Comparison of ENCODE assay signal across 18 mouse cellular contexts in genomic region chr13:13862941-13863340, GRCm38 (mm10).
DNase-seq lines count a peak whose midpoint lies in the region; ATAC-seq and TF ChIP-seq lines count a peak whose summit lies in the region.
"Had no signal": no experiment of that assay in that cellular context is flagged by ENCODE, and none has a peak within 500 bp of the region (broad histone marks: within the 10 kb centered on the region; RNA-seq: fewer than 3 reads in every experiment).

No protein-coding gene starts in this region.

- DNase-seq in intestine, embryonic 14.5 days (ENCODE audit: low spot score): no peak
- DNase-seq in stomach, postnatal 0 days (ENCODE audit: low spot score): peak; percentile 39
- no peak for DNase-seq in retina, postnatal 1 day
- DNase-seq: gastrocnemius, postnatal 14 days; heart, postnatal 4 days; layer of hippocampus, postnatal 36 days; lung, adult 2 months; right cerebral cortex, postnatal 14 days had no signal

- H3K4me1 ChIP-seq in intestine, embryonic 14.5 days (replicated peaks; ENCODE audit: control insufficient read depth, insufficient read depth, low read length): no peaks in the 10 kb centered on the region
- no peaks in the 10 kb centered on the region for H3K4me1 ChIP-seq in intestine, postnatal 0 days (replicated peaks; ENCODE audit: control insufficient read depth, insufficient read depth, low read length)
- no peaks in the 10 kb centered on the region for H3K4me1 ChIP-seq in kidney, embryonic 15.5 days
- H3K4me1 ChIP-seq in liver, embryonic 12.5 days: no peaks in the 10 kb centered on the region
- H3K4me1 ChIP-seq in stomach, postnatal 0 days (replicated peaks; ENCODE audit: control insufficient read depth, insufficient read depth): no peaks in the 10 kb centered on the region
- no peaks in the 10 kb centered on the region for H3K4me1 ChIP-seq in midbrain, embryonic 15.5 days
- H3K4me1 ChIP-seq in hindbrain, embryonic 12.5 days: no peaks in the 10 kb centered on the region
- H3K4me1 ChIP-seq: heart, embryonic 12.5 days had no signal

- TF ChIP-seq EP300 in stomach, postnatal 0 days (optimal IDR thresholded peaks at IDR 0.05): no peak

- ATAC-seq in intestine, embryonic 14.5 days (replicated peaks; ENCODE audit: low FRiP score, low TSS enrichment, low read depth): 0 out of 2 replicates have a peak, but pooled peaks have one; percentile 16
- no peak for ATAC-seq in intestine, postnatal 0 days
- ATAC-seq in kidney, embryonic 15.5 days (replicated peaks; ENCODE audit: low FRiP score): peak; percentile 65; the same call in 1 of the 2 replicates
- ATAC-seq in liver, embryonic 12.5 days: 0 out of 2 replicates have a peak, but pooled peaks have one; percentile 13
- peak; percentile 38; the same call in 1 of the 2 replicates for ATAC-seq in stomach, postnatal 0 days (ENCODE audit: low FRiP score, low TSS enrichment)
- no peak for ATAC-seq in midbrain, embryonic 15.5 days (replicated peaks)
- ATAC-seq in hindbrain, embryonic 12.5 days (ENCODE audit: low FRiP score): no peak
- ATAC-seq: inflammation-experienced regulatory T-cells, adult 6 months; midbrain, embryonic 16.5 days; Patski had no signal

- no peaks in the 10 kb centered on the region for H3K27me3 ChIP-seq in intestine, embryonic 14.5 days (replicated peaks; ENCODE audit: control insufficient read depth, insufficient read depth, low read length)
- H3K27me3 ChIP-seq in intestine, postnatal 0 days (replicated peaks; ENCODE audit: control insufficient read depth, insufficient read depth, low read length): no peaks in the 10 kb centered on the region
- no peaks in the 10 kb centered on the region for H3K27me3 ChIP-seq in kidney, embryonic 15.5 days
- H3K27me3 ChIP-seq in liver, embryonic 12.5 days (replicated peaks): no peaks in the 10 kb centered on the region
- H3K27me3 ChIP-seq in stomach, postnatal 0 days (ENCODE audit: control insufficient read depth, insufficient read depth, low read length): no peaks in the 10 kb centered on the region
- no peaks in the 10 kb centered on the region for H3K27me3 ChIP-seq in midbrain, embryonic 15.5 days (replicated peaks)
- no peaks in the 10 kb centered on the region for H3K27me3 ChIP-seq in hindbrain, embryonic 12.5 days
- H3K27me3 ChIP-seq: heart, embryonic 12.5 days had no signal

- H3K36me3 ChIP-seq in intestine, embryonic 14.5 days (ENCODE audit: control insufficient read depth, insufficient read depth, low read length): no peaks in the 10 kb centered on the region
- no peaks in the 10 kb centered on the region for H3K36me3 ChIP-seq in intestine, postnatal 0 days (ENCODE audit: control insufficient read depth, insufficient read depth)
- no peaks in the 10 kb centered on the region for H3K36me3 ChIP-seq in kidney, embryonic 15.5 days
- no peaks in the 10 kb centered on the region for H3K36me3 ChIP-seq in liver, embryonic 12.5 days
- H3K36me3 ChIP-seq in stomach, postnatal 0 days (ENCODE audit: control insufficient read depth, insufficient read depth, low read length): no peaks in the 10 kb centered on the region
- H3K36me3 ChIP-seq in midbrain, embryonic 15.5 days (replicated peaks): no peaks in the 10 kb centered on the region
- H3K36me3 ChIP-seq in hindbrain, embryonic 12.5 days: no peaks in the 10 kb centered on the region
- H3K36me3 ChIP-seq: heart, embryonic 12.5 days had no signal

- H3K27ac ChIP-seq in intestine, embryonic 14.5 days (ENCODE audit: low read depth): no peak overlapping the region
- no peak overlapping the region for H3K27ac ChIP-seq in intestine, postnatal 0 days (ENCODE audit: low read depth, low read length)
- H3K27ac ChIP-seq in kidney, embryonic 15.5 days: no peak overlapping the region
- H3K27ac ChIP-seq in liver, embryonic 12.5 days: no peak overlapping the region
- no peak overlapping the region for H3K27ac ChIP-seq in stomach, postnatal 0 days (replicated peaks)
- no peak overlapping the region for H3K27ac ChIP-seq in midbrain, embryonic 15.5 days
- no peak overlapping the region for H3K27ac ChIP-seq in hindbrain, embryonic 12.5 days

- no peak for TF ChIP-seq CTCF in intestine, postnatal 0 days (IDR thresholded peaks at IDR 0.05; ENCODE audit: low read depth)
- no peak for TF ChIP-seq CTCF in stomach, postnatal 0 days (IDR thresholded peaks at IDR 0.05; ENCODE audit: low read depth)

- H3K9ac ChIP-seq in intestine, embryonic 14.5 days (ENCODE audit: low read length): no peak overlapping the region
- H3K9ac ChIP-seq in intestine, postnatal 0 days (ENCODE audit: low read depth, low read length): no peak overlapping the region
- H3K9ac ChIP-seq in kidney, embryonic 15.5 days: no peak overlapping the region
- H3K9ac ChIP-seq in liver, embryonic 12.5 days: no peak overlapping the region
- H3K9ac ChIP-seq in stomach, postnatal 0 days (ENCODE audit: low read length): no peak overlapping the region
- H3K9ac ChIP-seq in midbrain, embryonic 15.5 days: no peak overlapping the region
- no peak overlapping the region for H3K9ac ChIP-seq in hindbrain, embryonic 12.5 days
- H3K9ac ChIP-seq: heart, embryonic 12.5 days had no signal

- no peaks in the 10 kb centered on the region for H3K9me3 ChIP-seq in intestine, embryonic 14.5 days (ENCODE audit: control insufficient read depth, low read length)
- H3K9me3 ChIP-seq in intestine, postnatal 0 days (ENCODE audit: control insufficient read depth): no peaks in the 10 kb centered on the region
- no peaks in the 10 kb centered on the region for H3K9me3 ChIP-seq in kidney, embryonic 15.5 days (replicated peaks)
- H3K9me3 ChIP-seq in liver, embryonic 12.5 days (replicated peaks): no peaks in the 10 kb centered on the region
- no peaks in the 10 kb centered on the region for H3K9me3 ChIP-seq in stomach, postnatal 0 days (ENCODE audit: control insufficient read depth, low read length)
- no peaks in the 10 kb centered on the region for H3K9me3 ChIP-seq in midbrain, embryonic 15.5 days
- no peaks in the 10 kb centered on the region for H3K9me3 ChIP-seq in hindbrain, embryonic 12.5 days (replicated peaks)
- H3K9me3 ChIP-seq: heart, embryonic 12.5 days had no signal

- no peak overlapping the region for H3K4me2 ChIP-seq in intestine, embryonic 14.5 days (ENCODE audit: low read length)
- no peak overlapping the region for H3K4me2 ChIP-seq in intestine, postnatal 0 days (replicated peaks; ENCODE audit: low read depth)
- H3K4me2 ChIP-seq in kidney, embryonic 15.5 days: no peak overlapping the region
- H3K4me2 ChIP-seq in liver, embryonic 12.5 days: no peak overlapping the region
- H3K4me2 ChIP-seq in stomach, postnatal 0 days (replicated peaks; ENCODE audit: low read depth): no peak overlapping the region
- H3K4me2 ChIP-seq in midbrain, embryonic 15.5 days: no peak overlapping the region
- no peak overlapping the region for H3K4me2 ChIP-seq in hindbrain, embryonic 12.5 days (replicated peaks)
- H3K4me2 ChIP-seq: heart, embryonic 12.5 days had no signal

- H3K4me3 ChIP-seq in intestine, embryonic 14.5 days (ENCODE audit: low read depth, low read length): no peak overlapping the region
- no peak overlapping the region for H3K4me3 ChIP-seq in intestine, postnatal 0 days (ENCODE audit: low read depth, low read length)
- H3K4me3 ChIP-seq in kidney, embryonic 15.5 days (replicated peaks): no peak overlapping the region
- no peak overlapping the region for H3K4me3 ChIP-seq in liver, embryonic 12.5 days
- H3K4me3 ChIP-seq in stomach, postnatal 0 days (ENCODE audit: low read depth, low read length): no peak overlapping the region
- H3K4me3 ChIP-seq in midbrain, embryonic 15.5 days: no peak overlapping the region
- H3K4me3 ChIP-seq in hindbrain, embryonic 12.5 days: no peak overlapping the region
- H3K4me3 ChIP-seq: erythroblast, embryonic 14.5 days; heart, embryonic 12.5 days had no signal

- 23% methylated on average over 6 of the region's 6 CpGs for WGBS in intestine, embryonic 14.5 days
- whole genome bisulfite sequencing in intestine, postnatal 0 days: 30% methylated on average over 6 of the region's 6 CpGs
- 54% methylated on average over 6 of the region's 6 CpGs for WGBS in kidney, embryonic 15.5 days
- WGBS in liver, embryonic 12.5 days (ENCODE audit: insufficient replicate concordance): 62% methylated on average over 6 of the region's 6 CpGs
- WGBS in stomach, postnatal 0 days: 38% methylated on average over 6 of the region's 6 CpGs
- 40% methylated on average over 6 of the region's 6 CpGs for WGBS in midbrain, embryonic 15.5 days
- WGBS in hindbrain, embryonic 12.5 days: 49% methylated on average over 6 of the region's 6 CpGs

Comparison
In these comparisons a context has a peak if more than half of its experiments do, and no peak if none do; other contexts are left out.
1. ATAC-seq: peak in intestine, embryonic 14.5 days (single experiment), kidney, embryonic 15.5 days (single experiment), liver, embryonic 12.5 days (single experiment) and stomach, postnatal 0 days (single experiment); none in intestine, postnatal 0 days (single experiment), midbrain, embryonic 15.5 days (single experiment) and hindbrain, embryonic 12.5 days (single experiment).